Mouse (Mus musculus): ENCODE data around the gene Bcs1l. TPM values are rescaled to one million over a fixed set of nuclear protein-coding genes. Genes with fewer than 3 reads are reported as not detected.

The Bcs1l gene
- 13.6 TPM for polyA plus RNA-seq (2017; shearing (Covaris generic))

DNA sequence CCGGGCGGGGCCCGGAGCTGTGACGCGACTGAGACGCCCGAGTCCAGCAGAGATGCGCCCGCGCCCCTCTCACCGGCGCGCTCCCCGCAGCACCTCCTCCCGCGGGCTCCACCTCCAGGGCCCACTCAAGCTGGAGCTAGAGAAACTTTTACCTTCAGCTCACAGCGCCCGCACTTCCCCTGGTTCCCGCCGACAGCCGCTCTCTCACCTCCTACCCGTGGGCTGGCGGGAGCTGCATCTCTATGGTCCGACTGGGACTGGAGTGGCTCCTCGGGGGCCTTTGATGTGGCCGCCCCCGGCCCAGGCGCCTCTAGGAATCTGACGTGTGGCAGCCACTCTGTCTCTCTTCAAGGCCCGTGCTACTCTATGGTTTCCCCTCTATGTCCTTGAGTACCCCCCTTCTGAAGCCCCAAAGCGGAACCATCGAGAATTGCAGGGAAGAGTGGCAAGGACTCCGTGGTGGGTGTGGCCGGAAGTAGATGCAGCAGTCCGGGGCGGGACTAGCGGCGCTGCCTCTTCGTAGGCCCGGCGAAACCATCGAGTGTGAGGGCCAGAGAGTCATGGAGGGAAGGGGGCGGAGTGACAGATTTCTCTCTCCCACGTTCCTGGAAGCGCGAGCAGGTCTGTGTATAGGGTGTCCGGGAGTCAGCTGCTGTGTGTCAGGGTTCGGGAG, at the start of gene Bcs1l, which contains the start of gene Zfp142:
Gene Bcs1l, plus strand, starts transcription at position 517 of the 673 bp plus-strand sequence.
Gene Zfp142, minus strand, starts transcription at position 474 of the 673 bp plus-strand sequence.

GRCm38 (mm10) chr1:74542451-74542961, 45.6 kb upstream of the Bcs1l start, which contains the start of gene Plcd4:
Gene Plcd4, plus strand, starts transcription at chr1:74542888.

GRCm38 (mm10) chr1:74544184-74544583, 43.9 kb upstream of the Bcs1l start, which contains the start of gene Usp37:
Gene Usp37, minus strand, starts transcription at chr1:74544284.

GRCm38 (mm10) chr1:74601267-74601962, 13.3 kb downstream of the Bcs1l start, which contains the start of the genes Rnf25 and Stk36:
Gene Rnf25, minus strand, starts transcription at chr1:74601397.
Gene Stk36, plus strand, starts transcription at chr1:74601445.

Other genes with a start within 250 kb of the Bcs1l start
- not detected for gene Catip, start 226.2 kb upstream of the Bcs1l start, polyA plus RNA-seq (2017; shearing (Covaris generic))
- 2.1 TPM for gene Slc11a1, start 213.1 kb upstream of the Bcs1l start, polyA plus RNA-seq (2017; shearing (Covaris generic))
- 6.1 TPM for gene Ctdsp1, start 196.8 kb upstream of the Bcs1l start, polyA plus RNA-seq (2017; shearing (Covaris generic))
- gene Vil1, start 178.9 kb upstream of the Bcs1l start, polyA plus RNA-seq (2017; shearing (Covaris generic)), result 0.09 TPM
- 38.3 TPM for gene Cnot9, start 82.2 kb upstream of the Bcs1l start, polyA plus RNA-seq (2017; shearing (Covaris generic))
- 0.38 TPM for gene Plcd4, start 45.4 kb upstream of the Bcs1l start, polyA plus RNA-seq (2017; shearing (Covaris generic))
- gene Usp37, start 44.0 kb upstream of the Bcs1l start, polyA plus RNA-seq (2017; shearing (Covaris generic)), result 20.7 TPM
- gene Zfp142, start within 50 bp of the Bcs1l start, polyA plus RNA-seq (2017; shearing (Covaris generic)), result 22.7 TPM
- gene Rnf25, start 13.1 kb downstream of the Bcs1l start, polyA plus RNA-seq (2017; shearing (Covaris generic)), result 33.3 TPM
- not detected for gene Stk36, start 13.2 kb downstream of the Bcs1l start, polyA plus RNA-seq (2017; shearing (Covaris generic))
- gene Ttll4, start 73.5 kb downstream of the Bcs1l start, polyA plus RNA-seq (2017; shearing (Covaris generic)), result 41.7 TPM
- gene Cyp27a1, start 125.3 kb downstream of the Bcs1l start, polyA plus RNA-seq (2017; shearing (Covaris generic)), result 0.40 TPM
- gene Prkag3, start 160.9 kb downstream of the Bcs1l start, polyA plus RNA-seq (2017; shearing (Covaris generic)), result not detected
- gene Wnt6, start 183.6 kb downstream of the Bcs1l start, polyA plus RNA-seq (2017; shearing (Covaris generic)), result not detected
- 0.29 TPM for gene Wnt10a, start 203.2 kb downstream of the Bcs1l start, polyA plus RNA-seq (2017; shearing (Covaris generic))